Mouse (Mus musculus) MEL (cell line): ENCODE measurements around the gene Ankrd35. TPM values are rescaled to one million over a fixed set of nuclear protein-coding genes. Genes with fewer than 3 reads are reported as not detected.

Source experiments
- DNase-seq: peaks from one replicate; pipeline ENCODE4 v3.0.0; 2011; ENCODE audit warnings: low read depth, low spot score
- H3K27ac ChIP-seq: 2 replicates; pipeline ENCODE4 v1.5.1; 2012; ENCODE audit warnings: low read depth, mild to moderate bottlenecking, control low read depth, low read length, moderate library complexity; ENCODE audit not compliant: control insufficient read depth
- H3K27me3 ChIP-seq, 2 experiments: fragments of 150-350 bp in 1 of 2; sonication (generic) in 1 of 2; 2 replicates each; pipeline ENCODE4 v1.6.1; 2012; ENCODE audit warnings: low read length in 2 of 2, mild to moderate bottlenecking in 2 of 2, improper control_type of control experiment in 1 of 2, moderate library complexity in 1 of 2; ENCODE audit not compliant: insufficient read depth in 2 of 2, control insufficient read depth in 1 of 2
- H3K36me3 ChIP-seq, 2 experiments: 2 replicates each; pipeline ENCODE4 v1.6.1; 2012 to 2014; ENCODE audit warnings: low read length in 2 of 2, improper control_type of control experiment in 1 of 2, inconsistent platforms in 1 of 2, mild to moderate bottlenecking in 1 of 2; ENCODE audit not compliant: insufficient read depth in 2 of 2, control insufficient read depth in 1 of 2
- H3K4me1 ChIP-seq, 2 experiments: fragments of 150-350 bp in 1 of 2; sonication (generic) in 1 of 2; 2 replicates each; pipeline ENCODE4 v1.6.1; 2012; ENCODE audit warnings: low read length in 2 of 2, improper control_type of control experiment in 1 of 2, mild to moderate bottlenecking in 1 of 2; ENCODE audit not compliant: insufficient read depth in 2 of 2, control insufficient read depth in 1 of 2
- H3K4me3 ChIP-seq, 2 experiments: fragments of 150-350 bp in 1 of 2; sonication (generic) in 1 of 2; 2 replicates each; pipeline ENCODE4 v1.5.1; 2012; ENCODE audit warnings: low read depth in 2 of 2, low read length in 2 of 2, mild to moderate bottlenecking in 2 of 2, moderate library complexity in 2 of 2, control low read depth in 1 of 2, improper control_type of control experiment in 1 of 2; ENCODE audit not compliant: control insufficient read depth in 1 of 2, insufficient read depth in 1 of 2
- H3K79me2 ChIP-seq: 2 replicates; pipeline ENCODE4 v1.6.1; 2012; ENCODE audit warnings: mild to moderate bottlenecking, low read length, moderate library complexity; ENCODE audit not compliant: control insufficient read depth, poor library complexity, insufficient read depth
- H3K9ac ChIP-seq: 2 replicates; pipeline ENCODE4 v1.6.1; 2012; ENCODE audit warnings: low read depth, mild to moderate bottlenecking, control low read depth, low read length, moderate library complexity; ENCODE audit not compliant: control insufficient read depth, poor library complexity, severe bottlenecking
- H3K9me3 ChIP-seq: fragments of 150-350 bp; sonication (generic); replicated peaks from 2 replicates; pipeline ENCODE4 v1.6.1; 2012; ENCODE audit warnings: mild to moderate bottlenecking, low read length, improper control_type of control experiment, moderate library complexity; ENCODE audit not compliant: insufficient read depth
- CHD2 ChIP-seq: IDR thresholded peaks from 2 replicates; pipeline ENCODE4 v1.6.1; 2011; ENCODE audit warnings: low read length, improper control_type of control experiment
- MEF2A ChIP-seq: IDR thresholded peaks from 2 replicates; pipeline ENCODE4 v1.6.1; 2014; ENCODE audit warnings: low read depth, mild to moderate bottlenecking, inconsistent platforms, low read length, improper control_type of control experiment; ENCODE audit not compliant: poor library complexity, insufficient replicate concordance, severe bottlenecking; ENCODE audit errors: extremely low read depth
- NELFE ChIP-seq: IDR thresholded peaks from 2 replicates; pipeline ENCODE4 v1.6.1; 2011; ENCODE audit warnings: low read depth, low read length, improper control_type of control experiment
- NRF1 ChIP-seq: IDR thresholded peaks from 2 replicates; pipeline ENCODE4 v1.6.1; 2014; ENCODE audit warnings: low read depth, mild to moderate bottlenecking, inconsistent platforms, low read length, improper control_type of control experiment, moderate library complexity; ENCODE audit not compliant: poor library complexity, insufficient read depth, severe bottlenecking
- POLR2A ChIP-seq, 2 experiments: IDR thresholded peaks; 2 replicates each; pipeline ENCODE4 v1.6.1; 2011 to 2012; ENCODE audit warnings: low read length in 2 of 2, mild to moderate bottlenecking in 2 of 2, control low read depth in 1 of 2, improper control_type of control experiment in 1 of 2, low read depth in 1 of 2, moderate library complexity in 1 of 2; ENCODE audit not compliant: control insufficient read depth in 1 of 2, insufficient read depth in 1 of 2, poor library complexity in 1 of 2
- POLR2AphosphoS2 ChIP-seq: IDR thresholded peaks from 2 replicates; pipeline ENCODE4 v1.6.1; 2011; ENCODE audit warnings: low read length, improper control_type of control experiment
- RCOR1 ChIP-seq: IDR thresholded peaks from 2 replicates; pipeline ENCODE4 v1.6.1; 2012; ENCODE audit warnings: low read depth, mild to moderate bottlenecking, inconsistent platforms, low read length, improper control_type of control experiment
- TBP ChIP-seq: IDR thresholded peaks from 2 replicates; pipeline ENCODE4 v1.8.0; 2011; ENCODE audit warnings: low read depth, low read length, improper control_type of control experiment
- ZKSCAN1 ChIP-seq: IDR thresholded peaks from 2 replicates; pipeline ENCODE4 v1.6.1; 2012; ENCODE audit warnings: low read depth, mild to moderate bottlenecking, inconsistent platforms, low read length, improper control_type of control experiment, moderate library complexity
- ZMIZ1 ChIP-seq: IDR thresholded peaks from 2 replicates; pipeline ENCODE4 v1.6.1; 2012; ENCODE audit warnings: low read depth, mild to moderate bottlenecking, inconsistent platforms, low read length, improper control_type of control experiment, moderate library complexity
- polyA plus RNA-seq, 2 experiments: library from polyadenylated mRNA; stranded (reverse) in 1 of 2; unstranded in 1 of 2; fragments of >175 nt in 1 of 2; fragments of >200 nt in 1 of 2; gene quantifications; 2 replicates each; pipeline versions ENCODE4 v1.2.1 to v1.2.4; 2012; ENCODE audit warnings: low replicate concordance in 2 of 2, low read depth in 1 of 2; ENCODE audit not compliant: insufficient read length in 2 of 2, insufficient read depth in 1 of 2, missing spikeins in 1 of 2
- total RNA-seq: library from RNA; depleted of rRNA; stranded (reverse); fragments of 300-350 nt; gene quantifications from 2 replicates; pipeline ENCODE4 v1.2.3, GENCODE M21; 2012

The Ankrd35 gene
- total and polyA plus RNA-seq, 3 experiments = 0.62 to 0.77 TPM; not detected in 1

GRCm38 (mm10) chr3:96629729-96630600 lies 40.0 kb upstream of the Ankrd35 start, which contains the start of gene Rbm8a (continued):
- TF ChIP-seq NELFE = peak; percentile 99
- TF ChIP-seq ZKSCAN1 = no peak
- TF ChIP-seq MEF2A = no peak
- TF ChIP-seq RCOR1 = peak; percentile 42; the same call in 1 of the 2 replicates

GRCm38 (mm10) chr3:96632058-96632457 lies 37.9 kb upstream of the Ankrd35 start:
- no peak overlapping the region for H3K4me3 ChIP-seq
- no peak overlapping the region for H3K27ac ChIP-seq
- H3K9ac ChIP-seq = no peak overlapping the region
- DNase-seq = no peak
- H3K79me2 ChIP-seq = peaks cover 41% of the 10 kb centered on the region
- H3K27me3 ChIP-seq = no peaks in the 10 kb centered on the region
- peak; percentile 90 for TF ChIP-seq TBP
- TF ChIP-seq NRF1 = no peak
- peaks cover 16 to 41% of the 10 kb centered on the region in 2 experiments for H3K36me3 ChIP-seq
- H3K9me3 ChIP-seq = no peaks in the 10 kb centered on the region
- peaks cover 7 to 30% of the 10 kb centered on the region in 2 experiments for H3K4me1 ChIP-seq

GRCm38 (mm10) chr3:96634015-96634414 lies 35.9 kb upstream of the Ankrd35 start:
- Histone ChIP-seq H3K36me3 (peaks cover 18 to 37% of the 10 kb centered on the region in 2 experiments), H3K9ac (peak overlapping the region; percentile 3; the same call in 1 of the 2 replicates), H3K4me1 (peaks cover 7 to 24% of the 10 kb centered on the region in 2 experiments), H3K27ac (no peak overlapping the region), H3K9me3 (no peaks in the 10 kb centered on the region), H3K4me3 (no peak overlapping the region; a peak in 1 of 4 replicates), H3K79me2 (peaks cover 33% of the 10 kb centered on the region), H3K27me3 (no peaks in the 10 kb centered on the region)
- TF ChIP-seq POLR2A (IDR thresholded peaks at IDR 0.05; ENCODE audit: control insufficient read depth in 1 of 2, insufficient read depth in 1 of 2, low read depth in 1 of 2, low read length in 2 of 2, poor library complexity in 1 of 2) = peak in 1 of 2 experiments; percentile 42; a peak in 1 of 4 replicates
- no peak for TF ChIP-seq CHD2
- TF ChIP-seq TBP = peak; percentile 90
- TF ChIP-seq ZMIZ1 = no peak
- TF ChIP-seq POLR2AphosphoS2 = peak; percentile 62; the same call in 1 of the 2 replicates
- peak; percentile 65 for DNase-seq
